11 mouse cellular contexts compared by ENCODE assay signal in the genomic region with DNA sequence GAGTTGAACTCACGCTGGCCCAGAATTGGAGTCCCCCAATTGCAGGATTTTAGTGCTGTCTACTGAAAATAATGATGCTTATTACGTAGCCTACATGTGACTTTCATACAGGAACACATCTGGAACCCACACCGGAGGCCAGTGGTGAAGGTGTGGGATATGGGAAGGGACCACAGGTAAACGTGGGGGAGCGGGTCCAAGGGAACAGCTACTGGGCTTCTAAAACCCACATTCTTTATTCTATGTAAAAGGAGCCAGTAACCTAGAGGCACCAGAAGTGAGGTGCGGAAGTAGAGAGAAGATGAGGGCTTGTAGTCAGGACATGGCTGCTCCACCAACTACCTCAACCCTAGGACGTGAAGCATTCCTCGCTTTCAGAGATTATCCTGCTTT.
DNase-seq lines count a peak whose midpoint lies in the region; ATAC-seq lines count a peak whose summit lies in the region.
"Had no signal": no experiment of that assay in that cellular context is flagged by ENCODE, and none has a peak within 500 bp of the region (broad histone marks: within the 10 kb centered on the region; RNA-seq: fewer than 3 reads in every experiment).

No protein-coding gene starts in this region.

- ATAC-seq in forebrain, embryonic 14.5 days, result peak; percentile 35; the same call in 1 of the 2 replicates
- no peak for ATAC-seq in kidney, embryonic 16.5 days (ENCODE audit: low FRiP score, low TSS enrichment)
- no peak for ATAC-seq in hindbrain, embryonic 14.5 days (ENCODE audit: low FRiP score)
- peak; percentile 7; the same call in 1 of the 2 replicates for ATAC-seq in midbrain, embryonic 16.5 days
- ATAC-seq: inflammation-experienced regulatory T-cells, adult 6 months had no signal

- no peak overlapping the region for H3K4me3 ChIP-seq in forebrain, embryonic 14.5 days (ENCODE audit: low read depth, low read length)
- H3K4me3 ChIP-seq in forebrain, embryonic 10.5 days, result no peak overlapping the region
- no peak overlapping the region for H3K4me3 ChIP-seq in kidney, embryonic 16.5 days (ENCODE audit: low read length)
- no peak overlapping the region for H3K4me3 ChIP-seq in hindbrain, embryonic 14.5 days (replicated peaks; ENCODE audit: low read length)
- no peak overlapping the region for H3K4me3 ChIP-seq in midbrain, embryonic 16.5 days (ENCODE audit: low read depth, low read length)
- H3K4me3 ChIP-seq: heart, adult 2 months had no signal

- DNase-seq in forebrain, embryonic 14.5 days (ENCODE audit: low spot score), result no peak
- no peak for DNase-seq in forebrain, embryonic 10.5 days (ENCODE audit: extremely low spot score, low spot score)
- DNase-seq in kidney, postnatal 36 days, result no peak
- DNase-seq in hindbrain, embryonic 14.5 days (ENCODE audit: low spot score), result no peak
- DNase-seq in left cerebral cortex, postnatal 25 days (ENCODE audit: low spot score in 2 of 2), result no peak
- DNase-seq: B cell, adult 2 months; heart, adult 2 months; thymus, adult 18-20 months had no signal

- WGBS in forebrain, embryonic 14.5 days, result 47% methylated on average over 8 of the region's 8 CpGs
- 45% methylated on average over 8 of the region's 8 CpGs for WGBS in forebrain, embryonic 10.5 days
- WGBS in kidney, embryonic 16.5 days, result 58% methylated on average over 8 of the region's 8 CpGs
- 46% methylated on average over 8 of the region's 8 CpGs for WGBS in hindbrain, embryonic 14.5 days
- 44% methylated on average over 8 of the region's 8 CpGs for WGBS in midbrain, embryonic 16.5 days

- H3K27me3 ChIP-seq in forebrain, embryonic 14.5 days (replicated peaks; ENCODE audit: control insufficient read depth, insufficient read depth, low read length), result no peaks in the 10 kb centered on the region
- H3K27me3 ChIP-seq in forebrain, embryonic 10.5 days (ENCODE audit: poor library complexity, severe bottlenecking), result peaks cover 12% of the 10 kb centered on the region; the same call in 1 of the 2 replicates
- H3K27me3 ChIP-seq in kidney, embryonic 16.5 days (ENCODE audit: insufficient read depth, low read length), result no peaks in the 10 kb centered on the region
- no peaks in the 10 kb centered on the region for H3K27me3 ChIP-seq in hindbrain, embryonic 14.5 days (ENCODE audit: control insufficient read depth, insufficient read depth, low read length)
- no peaks in the 10 kb centered on the region for H3K27me3 ChIP-seq in midbrain, embryonic 16.5 days (ENCODE audit: control insufficient read depth, insufficient read depth, low read depth, low read length)

- no peaks in the 10 kb centered on the region for H3K9me3 ChIP-seq in forebrain, embryonic 14.5 days (replicated peaks; ENCODE audit: control insufficient read depth, low read length)
- H3K9me3 ChIP-seq in forebrain, embryonic 10.5 days, result no peaks in the 10 kb centered on the region
- no peaks in the 10 kb centered on the region for H3K9me3 ChIP-seq in kidney, embryonic 16.5 days (ENCODE audit: low read length)
- no peaks in the 10 kb centered on the region for H3K9me3 ChIP-seq in hindbrain, embryonic 14.5 days (ENCODE audit: control insufficient read depth, low read length)
- no peaks in the 10 kb centered on the region for H3K9me3 ChIP-seq in midbrain, embryonic 16.5 days (replicated peaks; ENCODE audit: control insufficient read depth, low read length, poor library complexity, severe bottlenecking)

- peak overlapping the region; percentile 63; the same call in 1 of the 2 replicates for H3K27ac ChIP-seq in forebrain, embryonic 14.5 days (ENCODE audit: low read depth, low read length)
- no peak overlapping the region for H3K27ac ChIP-seq in forebrain, embryonic 10.5 days
- H3K27ac ChIP-seq in kidney, embryonic 16.5 days (ENCODE audit: low read length), result no peak overlapping the region
- peak overlapping the region; percentile 18; the same call in 1 of the 2 replicates for H3K27ac ChIP-seq in hindbrain, embryonic 14.5 days
- peak overlapping the region; percentile 31; the same call in 1 of the 2 replicates for H3K27ac ChIP-seq in midbrain, embryonic 16.5 days (ENCODE audit: low read length)
- H3K27ac ChIP-seq: heart, adult 2 months had no signal

- intact Hi-C loops in left cerebral cortex, postnatal 25 days (cut with DNase I), result no loop called here

- no peaks in the 10 kb centered on the region for H3K36me3 ChIP-seq in forebrain, embryonic 14.5 days (ENCODE audit: control insufficient read depth, insufficient read depth, low read length)
- H3K36me3 ChIP-seq in forebrain, embryonic 10.5 days (replicated peaks), result no peaks in the 10 kb centered on the region
- no peaks in the 10 kb centered on the region for H3K36me3 ChIP-seq in kidney, embryonic 16.5 days (ENCODE audit: insufficient read depth, low read length)
- no peaks in the 10 kb centered on the region for H3K36me3 ChIP-seq in hindbrain, embryonic 14.5 days (replicated peaks; ENCODE audit: control insufficient read depth, insufficient read depth)
- no peaks in the 10 kb centered on the region for H3K36me3 ChIP-seq in midbrain, embryonic 16.5 days (ENCODE audit: control insufficient read depth, insufficient read depth, low read length)

- no peak overlapping the region for H3K4me2 ChIP-seq in forebrain, embryonic 14.5 days (ENCODE audit: low read length)
- H3K4me2 ChIP-seq in kidney, embryonic 16.5 days (replicated peaks; ENCODE audit: low read depth, low read length), result peak overlapping the region; percentile 43; the same call in 1 of the 2 replicates
- no peak overlapping the region for H3K4me2 ChIP-seq in hindbrain, embryonic 14.5 days (replicated peaks)
- H3K4me2 ChIP-seq in midbrain, embryonic 16.5 days (ENCODE audit: low read length), result 0 out of 2 replicates have a peak overlapping the region, but pooled peaks have one; percentile 39

- H3K4me1 ChIP-seq in forebrain, embryonic 14.5 days (ENCODE audit: control insufficient read depth, insufficient read depth, low read length), result peaks cover 19% of the 10 kb centered on the region
- peaks cover 23% of the 10 kb centered on the region for H3K4me1 ChIP-seq in forebrain, embryonic 10.5 days
- 0 out of 2 replicates have a peak, but pooled peaks cover 3% of the 10 kb centered on the region for H3K4me1 ChIP-seq in kidney, embryonic 16.5 days (ENCODE audit: insufficient read depth, low read length)
- peaks cover 23% of the 10 kb centered on the region for H3K4me1 ChIP-seq in hindbrain, embryonic 14.5 days (replicated peaks; ENCODE audit: control insufficient read depth, insufficient read depth, low read length)
- H3K4me1 ChIP-seq in midbrain, embryonic 16.5 days (ENCODE audit: control insufficient read depth, insufficient read depth, low read length), result peaks cover 20% of the 10 kb centered on the region

- H3K9ac ChIP-seq in forebrain, embryonic 14.5 days (ENCODE audit: low read length), result no peak overlapping the region
- H3K9ac ChIP-seq in kidney, embryonic 16.5 days (replicated peaks; ENCODE audit: low read length), result no peak overlapping the region
- H3K9ac ChIP-seq in hindbrain, embryonic 14.5 days, result no peak overlapping the region
- no peak overlapping the region for H3K9ac ChIP-seq in midbrain, embryonic 16.5 days (ENCODE audit: low read depth, low read length)

Comparison
In these comparisons a context has a peak if more than half of its experiments do, and no peak if none do; other contexts are left out.
1. H3K27ac ChIP-seq: peak in forebrain, embryonic 14.5 days (single experiment), hindbrain, embryonic 14.5 days (single experiment) and midbrain, embryonic 16.5 days (single experiment); none in forebrain, embryonic 10.5 days (single experiment) and kidney, embryonic 16.5 days (single experiment).
2. ATAC-seq: peak in forebrain, embryonic 14.5 days (single experiment) and midbrain, embryonic 16.5 days (single experiment); none in kidney, embryonic 16.5 days (single experiment) and hindbrain, embryonic 14.5 days (single experiment).
3. H3K4me2 ChIP-seq: peak in kidney, embryonic 16.5 days (single experiment) and midbrain, embryonic 16.5 days (single experiment); none in forebrain, embryonic 14.5 days (single experiment) and hindbrain, embryonic 14.5 days (single experiment).